Mouse (Mus musculus): ENCODE results near the gene Adam1a. TPM values are rescaled to one million over a fixed set of nuclear protein-coding genes. Genes with fewer than 3 reads are reported as not detected.

Gene Adam1a
- polyA plus RNA-seq (2016; fragmentation: Nextera tagmentation; extraction: Ambion mirVana), result 0.78 and 1.4 TPM in 2 replicates

- H3K4me1 ChIP-seq, result peaks cover 27% of the 10 kb centered on the region
- WGBS, result 2% methylated on average over 97 of the region's 97 CpGs
- H3K4me3 ChIP-seq, result peak within 1 kb of the TSS; percentile 100
- H3K9me3 ChIP-seq, result no peaks in the 10 kb centered on the region
- no peaks in the 10 kb centered on the region for H3K27me3 ChIP-seq (ENCODE audit: insufficient read depth, poor library complexity, severe bottlenecking)
- no peak for DNase-seq (ENCODE audit: low spot score)
- H3K36me3 ChIP-seq, result no peaks in the 10 kb centered on the region
- H3K27ac ChIP-seq, result peak within 1 kb of the TSS; percentile 100
Measured at GRCm38 (mm10) chr5:121544910-121545792, at the start of gene Adam1a, which contains the start of gene Gm42878. Adam1a (minus strand) TSS chr5:121545482. Gm42878 (minus strand) TSS chr5:121545482.

GRCm38 (mm10) chr5:121594714-121595313, 49.5 kb upstream of the Adam1a start:
- Histone ChIP-seq H3K4me3 (no peak overlapping the region), H3K9me3 (no peaks in the 10 kb centered on the region), H3K27me3 (ENCODE audit: insufficient read depth, poor library complexity, severe bottlenecking) (peaks cover 25% of the 10 kb centered on the region; the same call in 1 of the 2 replicates), H3K4me1 (peaks cover 39% of the 10 kb centered on the region), H3K27ac (no peak overlapping the region), H3K36me3 (no peaks in the 10 kb centered on the region)
- no peak for DNase-seq (ENCODE audit: low spot score)
- 82% methylated on average over 6 of the region's 6 CpGs for WGBS

GRCm38 (mm10) chr5:121593451-121594401, 48.4 kb upstream of the Adam1a start, which contains the start of gene Aldh2:
Aldh2 (minus strand) TSS chr5:121593824.
- Histone ChIP-seq H3K36me3 (no peaks in the 10 kb centered on the region), H3K27ac (peak within 1 kb of the TSS; percentile 83), H3K9me3 (no peaks in the 10 kb centered on the region), H3K27me3 (ENCODE audit: insufficient read depth, poor library complexity, severe bottlenecking) (peaks cover 20% of the 10 kb centered on the region; the same call in 1 of the 2 replicates), H3K4me3 (peak within 1 kb of the TSS; percentile 74), H3K4me1 (peaks cover 39% of the 10 kb centered on the region)
- WGBS, result 3% methylated on average over 47 of the region's 47 CpGs
- DNase-seq (ENCODE audit: low spot score), result peak; percentile 94

GRCm38 (mm10) chr5:121592816-121593407, 47.6 kb upstream of the Adam1a start:
- Histone ChIP-seq H3K4me3 (peak overlapping the region; percentile 74), H3K27ac (peak overlapping the region; percentile 83), H3K27me3 (ENCODE audit: insufficient read depth, poor library complexity, severe bottlenecking) (peaks cover 12% of the 10 kb centered on the region; the same call in 1 of the 2 replicates), H3K36me3 (no peaks in the 10 kb centered on the region), H3K9me3 (no peaks in the 10 kb centered on the region), H3K4me1 (peaks cover 33% of the 10 kb centered on the region)
- WGBS, result 4% methylated on average over 33 of the region's 33 CpGs
- DNase-seq (ENCODE audit: low spot score), result no peak

- WGBS, result 66% methylated on average over 11 of the region's 11 CpGs
- no peak for DNase-seq (ENCODE audit: low spot score)
- Histone ChIP-seq H3K27me3 (ENCODE audit: insufficient read depth, poor library complexity, severe bottlenecking) (peaks cover 10% of the 10 kb centered on the region; the same call in 1 of the 2 replicates), H3K4me3 (peak overlapping the region; percentile 74; the same call in 1 of the 2 replicates), H3K9me3 (no peaks in the 10 kb centered on the region), H3K4me1 (peaks cover 28% of the 10 kb centered on the region), H3K27ac (no peak overlapping the region), H3K36me3 (no peaks in the 10 kb centered on the region)
Measured at GRCm38 (mm10) chr5:121592064-121592815, 47.0 kb upstream of the Adam1a start.

GRCm38 (mm10) chr5:121591417-121592063, 46.3 kb upstream of the Adam1a start:
- no peak for DNase-seq (ENCODE audit: low spot score)
- H3K4me3 ChIP-seq, result no peak overlapping the region
- H3K9me3 ChIP-seq, result no peaks in the 10 kb centered on the region
- H3K27ac ChIP-seq, result no peak overlapping the region
- peaks cover 27% of the 10 kb centered on the region for H3K4me1 ChIP-seq
- peaks cover 10% of the 10 kb centered on the region; the same call in 1 of the 2 replicates for H3K27me3 ChIP-seq (ENCODE audit: insufficient read depth, poor library complexity, severe bottlenecking)
- no peaks in the 10 kb centered on the region for H3K36me3 ChIP-seq
- WGBS, result 70% methylated on average over 11 of the region's 11 CpGs

GRCm38 (mm10) chr5:121589928-121590327, 44.6 kb upstream of the Adam1a start:
- no peak for DNase-seq (ENCODE audit: low spot score)
- H3K27ac ChIP-seq, result no peak overlapping the region
- 74% methylated on average over 6 of the region's 6 CpGs for WGBS
- no peaks in the 10 kb centered on the region for H3K9me3 ChIP-seq
- peaks cover 26% of the 10 kb centered on the region for H3K4me1 ChIP-seq
- H3K27me3 ChIP-seq (ENCODE audit: insufficient read depth, poor library complexity, severe bottlenecking), result peaks cover 10% of the 10 kb centered on the region; the same call in 1 of the 2 replicates
- no peak overlapping the region for H3K4me3 ChIP-seq
- H3K36me3 ChIP-seq, result no peaks in the 10 kb centered on the region

- Histone ChIP-seq H3K36me3 (no peaks in the 10 kb centered on the region), H3K27me3 (ENCODE audit: insufficient read depth, poor library complexity, severe bottlenecking) (0 out of 2 replicates have a peak, but pooled peaks cover 4% of the 10 kb centered on the region), H3K4me3 (no peak overlapping the region), H3K4me1 (peaks cover 16% of the 10 kb centered on the region), H3K27ac (no peak overlapping the region), H3K9me3 (no peaks in the 10 kb centered on the region)
- no peak for DNase-seq (ENCODE audit: low spot score)
- WGBS, result 72% methylated on average over 6 of the region's 6 CpGs
Measured at GRCm38 (mm10) chr5:121586400-121587039, 41.2 kb upstream of the Adam1a start.

- Histone ChIP-seq H3K27ac (no peak overlapping the region), H3K4me1 (peaks cover 16% of the 10 kb centered on the region)
Measured at GRCm38 (mm10) chr5:121585699-121586098, 40.4 kb upstream of the Adam1a start.

GRCm38 (mm10) chr5:121585005-121585404, 39.7 kb upstream of the Adam1a start:
- WGBS, result 96% methylated on average over 10 of the region's 10 CpGs
- peaks cover 16% of the 10 kb centered on the region for H3K4me1 ChIP-seq

More at GRCm38 (mm10) chr5:121585699-121586098, 40.4 kb upstream of the Adam1a start:
- H3K4me3 ChIP-seq, result no peak overlapping the region
- H3K9me3 ChIP-seq, result no peaks in the 10 kb centered on the region
- H3K36me3 ChIP-seq, result no peaks in the 10 kb centered on the region
- 79% methylated on average over 5 of the region's 5 CpGs for WGBS
- no peak for DNase-seq (ENCODE audit: low spot score)
- no peaks in the 10 kb centered on the region for H3K27me3 ChIP-seq (ENCODE audit: insufficient read depth, poor library complexity, severe bottlenecking)

More at GRCm38 (mm10) chr5:121585005-121585404, 39.7 kb upstream of the Adam1a start:
- Histone ChIP-seq H3K27ac (no peak overlapping the region), H3K36me3 (peaks cover 5% of the 10 kb centered on the region; the same call in 1 of the 2 replicates), H3K4me3 (no peak overlapping the region), H3K9me3 (no peaks in the 10 kb centered on the region), H3K27me3 (ENCODE audit: insufficient read depth, poor library complexity, severe bottlenecking) (no peaks in the 10 kb centered on the region)
- no peak for DNase-seq (ENCODE audit: low spot score)

All from heart, embryonic 10.5 days (tissue).